Mouse (Mus musculus): ENCODE measurements around the gene Dynlt1a.
"Not testable (repeated sequence)": the region's sequence is repeated elsewhere in the genome, so short reads cannot be mapped to it uniquely, and the experiment has no call there.

Gene Dynlt1a

GRCm38 (mm10) chr17:6289045-6289444, 28.3 kb downstream of the Dynlt1a start:
- DNase-seq (ENCODE audit: low spot score in 2 of 2) = not testable (repeated sequence)

- not testable (repeated sequence) for DNase-seq (ENCODE audit: low spot score in 2 of 2)
Measured at GRCm38 (mm10) chr17:6286169-6286568, 31.1 kb downstream of the Dynlt1a start.

GRCm38 (mm10) chr17:6283137-6283536, 34.2 kb downstream of the Dynlt1a start:
- DNase-seq (ENCODE audit: low spot score in 2 of 2) = not testable (repeated sequence)

- not testable (repeated sequence) for DNase-seq (ENCODE audit: low spot score in 2 of 2)
Measured at GRCm38 (mm10) chr17:6280513-6280912, 36.8 kb downstream of the Dynlt1a start.

GRCm38 (mm10) chr17:6279772-6280171, 37.5 kb downstream of the Dynlt1a start:
- not testable (repeated sequence) for DNase-seq (ENCODE audit: low spot score in 2 of 2)

GRCm38 (mm10) chr17:6279205-6279604, 38.1 kb downstream of the Dynlt1a start:
- peak in 1 of 2 experiments; percentile 61 for DNase-seq (ENCODE audit: low spot score in 2 of 2)

GRCm38 (mm10) chr17:6274693-6275092, 42.6 kb downstream of the Dynlt1a start:
- DNase-seq (ENCODE audit: low spot score in 2 of 2) = peak in 1 of 2 experiments; percentile 59

- DNase-seq (ENCODE audit: low spot score in 2 of 2) = not testable (repeated sequence)
Measured at GRCm38 (mm10) chr17:6271970-6272369, 45.3 kb downstream of the Dynlt1a start.

- DNase-seq (ENCODE audit: low spot score in 2 of 2) = not testable (repeated sequence)
Measured at GRCm38 (mm10) chr17:6270840-6271239, 46.5 kb downstream of the Dynlt1a start.

- peak in 1 of 2 experiments; percentile 27 for DNase-seq (ENCODE audit: low spot score in 2 of 2)
Measured at GRCm38 (mm10) chr17:6269876-6270831, 47.1 kb downstream of the Dynlt1a start.

- DNase-seq (ENCODE audit: low spot score in 2 of 2) = not testable (repeated sequence)
Measured at GRCm38 (mm10) chr17:6257070-6257456, 60.2 kb downstream of the Dynlt1a start.

GRCm38 (mm10) chr17:6256400-6257069, 60.8 kb downstream of the Dynlt1a start, which contains the start of gene Tmem181a:
Gene Tmem181a (plus strand): TSS chr17:6256860.
- DNase-seq (ENCODE audit: low spot score in 2 of 2) = not testable (repeated sequence)

Measured in urinary bladder, postnatal 4 days (tissue).